Mouse (Mus musculus) T-helper 17 cell (primary cell): ENCODE measurements around the gene Taz.

Experiments used
- in situ Hi-C, 2 experiments: fragments of 300-600 bp; cut with MboI, MseI; formaldehyde crosslinking; loops; 1 replicate in 1 of 2; 2 replicates in 1 of 2; pipeline ENCODE4 v1.15.1; 2025; ENCODE audit warnings: high pct_unique_total_duplicates in 2 of 2

Taz gene

DNA sequence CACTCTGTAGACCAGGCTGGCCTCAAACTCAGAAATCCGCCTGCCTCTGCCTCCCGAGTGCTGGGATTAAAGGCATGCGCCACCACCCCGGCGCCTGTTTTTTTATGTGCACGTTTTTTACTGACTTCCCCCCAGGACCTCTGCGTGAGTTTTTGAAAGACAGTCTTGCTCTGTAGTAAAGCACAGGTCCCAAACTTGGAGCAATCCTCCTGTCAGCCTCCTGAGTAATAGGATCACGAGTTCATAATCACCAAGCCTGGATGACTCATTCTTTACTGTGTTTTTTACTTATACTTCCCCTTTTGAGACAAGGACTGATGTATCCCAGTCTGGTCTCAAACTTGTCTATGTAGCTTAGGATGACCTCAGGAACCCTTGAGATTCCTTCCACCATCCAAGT is 3.8 kb upstream of the Taz start:
- in situ Hi-C loops = no loop called here

GRCm38 (mm10) chrX:74281041-74281731 is 526 bp upstream of the Taz start:
- in situ Hi-C loops = no loop called here

GRCm38 (mm10) chrX:74282395-74283091 is 831 bp downstream of the Taz start:
- in situ Hi-C loops = no loop called here

- in situ Hi-C loops = no loop called here
Observed at GRCm38 (mm10) chrX:74283092-74283437, 1.4 kb downstream of the Taz start.

GRCm38 (mm10) chrX:74293431-74293830 is 11.7 kb downstream of the Taz start:
- in situ Hi-C loops = no loop called here

- in situ Hi-C loops = no loop called here
Observed at GRCm38 (mm10) chrX:74296538-74297448, 15.1 kb downstream of the Taz start, which contains the start of gene Atp6ap1. Gene Atp6ap1, plus strand, starts transcription at chrX:74297097.

DNA sequence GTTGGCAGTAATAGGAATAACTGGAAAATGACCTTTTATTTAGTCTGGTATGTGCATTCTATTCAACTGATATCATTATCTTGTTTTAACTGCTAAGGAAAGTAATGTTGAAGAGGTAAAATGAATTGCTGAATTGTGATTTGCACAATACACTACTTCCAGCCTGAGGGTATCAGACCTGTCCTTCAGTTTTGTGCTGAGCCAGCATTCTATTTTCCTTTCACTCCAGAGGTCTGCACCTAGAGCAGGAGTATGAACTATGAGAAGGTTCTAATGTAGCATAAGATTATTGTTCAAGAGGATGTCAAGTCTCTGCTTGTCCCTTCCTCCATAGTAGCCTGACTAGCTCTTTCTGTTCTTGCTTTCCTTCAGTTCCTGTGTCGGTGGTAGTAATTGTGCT is 16.6 kb downstream of the Taz start:
- in situ Hi-C loops = no loop called here

GRCm38 (mm10) chrX:74299721-74300120 is 18.0 kb downstream of the Taz start:
- in situ Hi-C loops = no loop called here

DNA sequence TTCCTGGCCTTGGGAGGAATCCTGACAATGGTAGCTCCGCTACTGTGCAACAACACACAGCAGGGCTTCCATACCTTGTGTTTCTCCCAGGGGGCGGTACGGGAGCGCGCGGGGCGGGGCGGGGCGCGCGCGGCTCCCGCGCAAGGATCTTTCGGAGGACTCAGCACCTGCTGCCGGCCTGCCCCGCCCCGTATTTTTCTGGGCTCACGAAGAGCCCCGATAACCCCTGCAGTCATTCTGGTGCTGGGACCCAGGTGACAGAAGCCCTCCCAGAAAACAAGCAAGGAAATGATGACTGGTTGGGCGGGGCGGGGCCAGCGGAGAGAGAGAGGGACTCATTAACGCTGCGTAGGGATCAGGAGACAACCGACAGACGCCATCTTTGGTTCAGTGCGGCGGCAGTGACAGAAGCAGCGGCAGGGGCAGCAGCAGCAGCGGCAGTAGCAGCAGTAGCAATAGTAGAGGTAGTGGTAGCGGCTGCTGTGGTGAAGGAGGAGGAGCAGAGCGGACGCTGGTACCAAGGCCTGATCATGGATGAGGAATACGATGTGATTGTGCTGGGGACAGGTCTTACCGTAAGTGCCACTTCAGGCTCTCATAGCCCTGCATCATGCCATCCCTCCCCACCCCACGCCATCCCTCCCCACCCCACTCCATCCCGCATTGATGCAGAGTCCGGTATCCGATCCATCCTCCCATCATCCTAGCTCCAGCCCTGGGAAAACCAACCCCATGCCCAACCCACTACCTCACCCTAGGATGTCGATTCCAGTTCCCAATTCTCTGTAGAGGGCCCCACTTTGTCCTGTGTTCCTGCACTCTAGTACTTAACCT is 23.4 kb downstream of the Taz start, which contains the start of gene Gdi1:
TSS of gene Gdi1 (plus strand) at position 132 of the 834 bp plus-strand sequence.
- in situ Hi-C loops = no loop called here

- in situ Hi-C loops = no loop called here
Observed at GRCm38 (mm10) chrX:74312540-74313464, 31.1 kb downstream of the Taz start, which contains the start of gene Fam50a. Gene Fam50a, plus strand, starts transcription at chrX:74313033.

DNA sequence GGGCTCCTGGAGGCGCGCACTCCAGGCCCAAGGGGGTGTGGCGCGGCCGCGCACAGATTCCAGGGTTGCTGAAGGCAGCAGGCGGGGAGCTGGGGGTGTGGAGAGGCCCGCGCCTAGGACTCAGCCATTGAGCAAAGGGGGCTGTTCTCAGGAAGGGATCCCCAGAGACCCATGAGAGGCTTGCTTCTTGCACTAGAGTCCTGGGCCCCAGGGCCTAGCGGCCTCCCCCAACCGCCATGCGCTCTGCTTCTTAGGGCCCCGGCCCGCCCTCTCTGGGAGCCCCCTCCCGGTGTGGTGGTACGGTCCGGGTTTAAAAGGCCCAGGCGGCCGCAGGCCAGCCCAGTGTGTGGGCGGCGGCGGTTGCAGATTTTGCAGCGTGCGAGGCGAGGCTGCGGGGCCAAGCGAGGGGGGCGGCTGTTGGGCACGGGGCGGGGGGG is 47.0 kb downstream of the Taz start, which contains the start of gene Plxna3:
TSS of gene Plxna3 (plus strand) at position 342 of the 437 bp plus-strand sequence.
- in situ Hi-C loops = no loop called here

DNA sequence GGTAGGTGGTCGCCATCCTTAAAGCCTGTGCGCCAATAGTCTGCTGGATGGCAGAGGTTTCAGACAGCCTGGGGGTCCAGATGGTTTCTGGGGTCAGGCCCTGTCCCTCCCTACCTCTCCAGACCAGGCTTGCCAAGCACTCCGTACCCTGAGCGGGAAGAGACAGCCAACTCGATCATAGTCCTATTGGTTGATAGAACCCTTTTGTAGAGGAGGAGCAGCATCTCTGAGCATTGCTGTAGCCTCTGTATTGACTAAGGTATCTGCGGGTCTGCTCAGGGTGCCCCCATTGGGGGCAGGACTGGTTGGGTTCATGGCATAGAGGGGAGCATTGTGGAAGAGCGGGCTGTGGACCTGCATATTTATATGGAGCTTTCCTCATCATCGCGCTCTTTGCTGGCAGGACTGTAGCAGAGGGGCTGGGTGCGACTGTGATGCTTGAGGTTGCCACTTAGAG is 47.5 kb downstream of the Taz start:
- in situ Hi-C loops = no loop called here

DNA sequence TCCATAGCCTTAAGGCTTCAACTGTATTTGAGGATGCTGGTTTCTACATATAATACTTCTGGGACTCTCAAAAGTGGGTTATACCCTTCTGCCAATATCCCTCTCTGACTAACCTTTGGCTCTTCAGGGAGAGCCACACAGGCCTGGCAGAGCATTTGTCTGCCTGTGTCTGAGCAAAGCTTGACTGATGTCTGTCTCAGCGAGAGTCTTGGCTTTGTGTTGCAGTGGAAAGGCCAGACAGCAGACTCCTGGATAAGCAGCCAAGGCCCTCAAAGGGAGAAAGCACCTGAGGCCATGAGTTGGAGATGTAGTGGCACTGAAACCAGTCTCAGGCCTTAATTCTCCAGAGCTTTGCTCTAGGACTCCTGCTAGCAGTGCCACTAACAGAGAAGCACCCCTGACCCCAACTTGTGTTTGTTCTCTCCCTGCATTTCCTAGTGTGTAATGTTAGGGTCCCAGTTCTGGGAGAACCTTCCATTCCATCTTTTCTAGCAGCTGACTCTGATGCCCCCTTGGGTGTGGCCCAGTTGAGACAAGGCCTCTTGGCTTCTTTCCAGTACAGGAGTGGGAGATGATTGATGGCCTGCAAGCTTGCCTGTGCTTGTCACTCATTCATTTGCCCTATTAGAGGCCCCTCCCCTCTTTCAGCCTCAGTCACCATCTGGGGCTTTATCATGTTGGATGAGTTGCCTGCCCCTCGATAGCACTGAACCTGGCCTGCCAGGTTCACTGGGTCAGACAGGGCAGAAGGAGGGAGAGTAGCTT is 48.6 kb downstream of the Taz start:
- in situ Hi-C loops = no loop called here
